Mouse (Mus musculus) liver, embryonic 14.5 days (tissue): ENCODE results near the gene Mrpl22.
"Not testable (repeated sequence)": the region's sequence is repeated elsewhere in the genome, so short reads cannot be mapped to it uniquely, and the experiment has no call there.

Experiments used
- CTCF ChIP-seq: IDR thresholded peaks from 2 replicates; pipeline ENCODE4 v1.5.1; 2016; ENCODE audit warnings: antibody characterized with exemption, low read depth, control low read depth
- EP300 ChIP-seq: IDR thresholded peaks from 2 replicates; pipeline ENCODE4 v1.6.1; 2016; ENCODE audit warnings: antibody characterized with exemption, low read depth

- not testable (repeated sequence) for TF ChIP-seq EP300, CTCF
Measured at GRCm38 (mm10) chr11:58215049-58215430, 43.6 kb downstream of the Mrpl22 start.
